Mouse (Mus musculus): ENCODE results near the gene Plcd1.

Gene Plcd1

DNA sequence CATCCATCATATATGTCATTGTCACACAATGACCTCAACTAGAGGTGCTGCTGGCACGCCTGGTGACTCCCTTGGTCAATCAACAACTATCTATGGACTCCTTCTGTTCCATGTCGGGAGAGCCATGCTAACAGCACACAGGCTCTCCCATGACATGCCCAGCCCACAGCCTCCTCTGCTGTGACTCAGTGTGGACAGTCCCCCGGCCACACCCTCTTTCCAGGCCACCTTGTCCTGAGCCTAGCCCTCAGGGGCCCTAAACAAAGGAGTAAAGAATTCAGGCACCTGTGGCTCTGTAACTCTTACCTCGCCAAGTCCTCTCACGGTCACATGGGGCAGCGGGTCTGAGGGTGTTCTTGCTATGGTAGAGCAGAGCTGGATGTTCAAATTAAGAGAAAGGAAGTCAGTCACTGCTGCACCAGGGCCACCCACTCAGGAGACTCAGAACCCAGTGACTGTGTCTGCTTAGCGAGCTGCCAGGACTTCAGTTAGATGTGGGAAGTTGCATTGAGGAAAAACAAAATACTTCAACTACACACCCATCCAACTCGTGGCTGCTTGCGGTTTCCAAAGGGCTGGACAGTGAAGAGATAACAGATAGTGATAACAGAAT lies 39.2 kb downstream of the Plcd1 start:
- no peak for DNase-seq (ENCODE audit: low read depth, low spot score)

DNA sequence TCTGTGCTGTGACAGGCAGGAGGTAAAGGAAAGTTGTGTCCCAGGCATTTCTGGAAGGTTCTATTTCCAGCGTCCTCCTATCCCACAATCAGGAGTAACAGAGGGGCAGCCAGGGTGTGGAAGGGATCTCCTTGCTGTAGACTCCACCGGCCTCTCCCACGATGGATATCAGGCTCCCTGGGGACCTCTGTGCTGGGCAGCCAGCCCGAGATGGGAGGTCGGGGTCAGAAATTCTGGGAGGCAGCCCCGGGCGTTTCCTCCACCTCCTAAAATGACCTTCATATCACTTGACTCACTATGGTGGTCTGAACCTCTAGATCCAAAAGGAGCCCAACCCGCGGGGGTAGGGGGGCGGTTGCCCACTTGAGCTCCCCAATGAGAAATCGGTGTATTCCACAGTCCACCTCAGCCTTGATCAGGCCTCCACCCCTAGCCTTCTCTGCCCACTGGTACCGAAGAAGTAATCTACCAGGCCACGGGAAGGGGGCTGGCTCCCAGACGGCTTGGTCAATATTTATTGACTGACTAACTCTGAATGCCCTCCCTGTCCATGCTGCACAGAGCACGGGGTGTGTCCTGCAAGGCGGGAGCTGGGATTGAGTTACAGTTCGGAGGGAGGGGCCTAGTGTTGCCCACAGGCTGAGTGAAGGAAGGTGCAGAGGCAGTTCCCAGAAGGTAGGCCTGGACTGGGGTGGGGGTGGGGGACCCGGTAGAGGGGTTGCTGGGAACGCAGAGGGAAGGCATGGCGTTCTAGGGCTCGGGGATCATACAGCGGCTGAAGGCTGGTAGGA lies 41.0 kb downstream of the Plcd1 start, which contains the start of gene Vill:
Gene Vill (plus strand): TSS at position 625 of the 791 bp plus-strand sequence.
- DNase-seq (ENCODE audit: low read depth, low spot score): peak; percentile 77

DNA sequence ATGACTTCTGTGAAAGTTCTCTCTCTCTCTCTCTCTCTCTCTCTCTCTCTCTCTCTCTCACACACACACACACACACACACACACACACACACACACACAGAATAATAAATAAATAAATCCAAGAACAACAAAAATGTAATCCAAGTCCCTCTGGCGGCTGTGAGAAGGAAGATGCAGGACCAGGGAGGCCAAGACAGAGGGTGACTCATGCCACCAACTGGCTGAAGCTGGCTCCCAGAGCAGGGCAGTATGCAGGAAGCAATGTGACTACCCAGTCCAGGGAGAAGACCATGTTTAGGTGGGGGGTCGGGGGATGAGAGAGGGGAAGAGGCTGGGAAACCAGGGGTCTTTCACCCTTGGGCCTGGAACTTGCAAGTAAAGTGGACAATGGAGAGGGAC lies 42.1 kb downstream of the Plcd1 start:
- DNase-seq (ENCODE audit: low read depth, low spot score): no peak

- no peak for DNase-seq (ENCODE audit: low read depth, low spot score)
Observed at GRCm38 (mm10) chr9:119048182-119048903, 45.0 kb downstream of the Plcd1 start.

- DNase-seq (ENCODE audit: low read depth, low spot score): no peak
Observed at GRCm38 (mm10) chr9:119040101-119040775, 53.1 kb downstream of the Plcd1 start.

GRCm38 (mm10) chr9:119038574-119038973 lies 54.7 kb downstream of the Plcd1 start:
- no peak for DNase-seq (ENCODE audit: low read depth, low spot score)

DNA sequence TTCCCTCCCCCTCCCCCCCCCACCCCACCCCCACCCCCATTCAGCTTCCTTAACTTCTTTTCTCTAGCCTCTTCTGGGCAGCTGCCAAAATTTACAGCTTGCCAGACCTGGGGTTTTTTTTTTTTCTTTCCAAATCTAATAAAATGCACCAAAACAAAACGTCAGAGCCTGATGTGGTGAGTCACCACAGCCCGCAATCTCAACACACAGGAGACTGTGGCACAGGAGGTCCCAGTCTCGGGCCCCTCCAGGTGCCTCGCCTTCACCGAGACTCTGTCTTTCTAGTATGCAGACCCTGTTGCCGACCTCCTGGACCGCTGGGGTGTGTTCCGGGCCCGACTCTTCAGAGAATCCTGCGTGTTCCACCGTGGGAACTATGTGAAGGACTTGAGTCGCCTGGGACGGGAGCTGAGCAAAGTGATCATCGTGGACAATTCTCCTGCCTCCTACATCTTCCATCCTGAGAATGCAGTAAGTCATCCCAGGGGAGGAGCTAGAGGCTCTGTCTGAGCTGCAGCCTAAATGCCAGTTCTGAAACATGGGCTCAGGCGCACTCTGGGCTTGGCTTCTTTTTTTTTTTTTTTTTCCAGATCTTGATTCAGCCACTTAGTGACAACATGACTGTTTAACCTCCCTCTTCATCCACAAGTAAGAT lies 56.1 kb downstream of the Plcd1 start:
- no peak for DNase-seq (ENCODE audit: low read depth, low spot score)

DNA sequence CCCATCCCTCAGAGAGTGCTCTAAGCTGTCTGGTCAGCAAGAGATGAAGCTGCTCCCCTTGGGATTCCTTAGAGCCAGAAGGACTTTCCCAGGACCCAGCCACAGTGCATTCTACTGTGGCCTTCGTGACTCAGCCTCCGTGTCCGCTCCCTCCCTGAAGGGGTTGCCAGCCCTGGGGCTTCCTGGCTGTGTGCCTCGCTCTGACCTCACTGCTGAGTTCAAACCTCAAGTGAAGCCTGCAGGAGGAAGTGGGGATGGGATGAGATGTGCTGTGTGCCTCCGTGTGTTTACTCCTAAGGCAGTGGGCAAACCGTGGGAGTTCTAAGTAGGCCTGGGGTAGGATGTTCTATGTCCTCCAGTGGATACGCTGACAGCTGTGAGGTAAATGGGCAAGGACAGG lies 57.5 kb downstream of the Plcd1 start:
- no peak for DNase-seq (ENCODE audit: low read depth, low spot score)

GRCm38 (mm10) chr9:119034676-119035665 lies 58.3 kb downstream of the Plcd1 start:
- no peak for DNase-seq (ENCODE audit: low read depth, low spot score)

- no peak for DNase-seq (ENCODE audit: low read depth, low spot score)
Observed at GRCm38 (mm10) chr9:119034069-119034468, 59.2 kb downstream of the Plcd1 start.

DNA sequence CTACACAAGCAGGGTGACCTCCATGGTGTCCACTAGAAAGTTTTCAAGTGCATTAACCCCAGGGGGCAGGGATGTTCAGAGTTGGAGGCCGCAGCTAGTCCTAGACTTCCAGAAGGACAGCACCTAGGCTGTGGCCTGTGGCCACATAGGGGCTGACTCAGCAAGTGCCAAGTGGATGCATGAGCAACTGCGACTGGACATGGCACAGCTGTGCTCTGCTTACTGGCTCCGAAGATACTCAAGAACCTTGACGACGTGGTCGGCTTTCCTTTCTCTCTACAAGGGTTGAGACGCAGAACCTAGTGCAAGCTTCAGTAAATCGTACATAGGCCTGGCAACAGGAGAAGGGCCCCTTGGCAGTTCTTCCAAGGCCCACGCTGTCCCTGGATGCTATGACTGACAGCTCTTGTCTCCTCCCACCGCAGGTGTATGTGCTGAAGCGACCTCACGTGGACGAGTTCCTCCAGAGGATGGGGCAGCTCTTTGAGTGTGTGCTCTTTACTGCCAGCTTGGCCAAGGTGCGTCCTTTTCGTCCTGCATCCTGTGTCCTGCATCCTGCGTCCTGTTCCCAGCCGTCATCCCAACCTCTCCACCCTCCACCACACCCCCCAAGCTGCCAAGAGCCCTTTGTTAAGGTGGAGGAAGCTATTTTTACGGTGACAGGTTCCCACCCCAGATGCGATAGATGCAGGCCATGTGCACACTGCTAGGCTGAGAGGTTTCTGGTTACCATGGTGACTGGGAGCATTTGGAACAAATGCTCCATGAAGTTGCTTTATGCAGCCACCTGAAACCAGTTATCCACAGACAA lies 60.0 kb downstream of the Plcd1 start:
- peak; percentile 50 for DNase-seq (ENCODE audit: low read depth, low spot score)

DNA sequence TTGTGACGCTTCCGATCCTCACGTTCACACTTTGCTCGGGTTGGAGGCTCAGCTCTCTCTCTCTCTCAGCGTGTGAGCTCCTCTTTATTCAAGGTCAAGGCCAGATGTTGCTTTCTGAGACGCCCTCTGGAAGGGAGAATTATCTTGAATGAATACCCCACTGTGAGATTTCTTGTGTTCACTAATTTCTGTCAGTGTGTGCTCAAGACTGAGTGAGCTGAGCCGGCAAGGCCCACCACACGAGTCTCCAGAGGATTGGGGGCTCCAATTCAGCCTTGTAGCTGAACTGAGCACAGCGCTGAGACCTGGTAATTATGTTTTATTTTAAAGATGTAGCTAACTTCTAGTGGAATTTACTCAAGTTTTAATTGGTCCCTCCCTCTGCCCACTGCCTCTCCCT lies 60.8 kb downstream of the Plcd1 start:
- no peak for DNase-seq (ENCODE audit: low read depth, low spot score)

DNA sequence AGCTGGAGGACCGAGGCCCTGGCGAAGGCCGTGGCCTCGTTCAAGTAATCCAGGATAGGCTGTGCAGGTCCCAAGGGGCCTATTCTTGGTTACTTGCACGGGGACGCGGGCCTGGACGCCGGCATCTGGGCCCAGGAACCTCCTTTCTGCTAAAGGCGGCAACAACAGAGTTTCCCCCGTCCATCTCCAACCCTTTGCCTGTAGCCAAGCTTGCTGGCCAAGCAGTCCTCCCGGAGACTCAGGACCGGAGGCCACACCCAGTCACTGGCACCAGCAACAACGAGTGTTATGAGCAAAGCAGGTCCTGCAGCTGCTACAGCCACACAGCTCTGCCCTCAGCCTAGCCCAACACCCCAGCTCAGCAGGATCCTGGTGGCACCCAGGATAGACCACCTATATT lies 61.5 kb downstream of the Plcd1 start:
- no peak for DNase-seq (ENCODE audit: low read depth, low spot score)

- no peak for DNase-seq (ENCODE audit: low read depth, low spot score)
Observed at GRCm38 (mm10) chr9:119031038-119031437, 62.3 kb downstream of the Plcd1 start.

DNA sequence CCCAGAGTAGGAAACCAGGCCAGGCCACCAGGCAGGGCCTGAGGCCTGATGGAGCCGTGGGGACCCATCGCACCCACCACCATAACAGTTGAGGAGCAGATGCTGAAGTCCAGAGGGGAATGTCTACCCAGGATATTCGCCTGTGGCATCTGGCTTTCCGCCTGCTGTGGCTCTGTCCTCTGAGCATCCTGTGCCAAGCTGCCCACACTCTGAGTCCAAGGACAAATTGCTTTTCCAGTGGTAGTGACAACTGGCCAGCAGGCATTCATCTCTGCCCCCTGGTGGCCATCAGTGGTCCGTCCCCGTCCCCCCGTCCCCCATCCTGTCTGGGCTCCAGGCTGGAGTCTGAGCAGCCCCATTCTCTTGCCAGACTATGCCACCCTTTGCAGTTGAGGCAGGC lies 63.7 kb downstream of the Plcd1 start:
- DNase-seq (ENCODE audit: low read depth, low spot score): peak; percentile 49

- no peak for DNase-seq (ENCODE audit: low read depth, low spot score)
Observed at GRCm38 (mm10) chr9:119028226-119029195, 64.8 kb downstream of the Plcd1 start.

GRCm38 (mm10) chr9:119027337-119027736 lies 66.0 kb downstream of the Plcd1 start:
- no peak for DNase-seq (ENCODE audit: low read depth, low spot score)

DNA sequence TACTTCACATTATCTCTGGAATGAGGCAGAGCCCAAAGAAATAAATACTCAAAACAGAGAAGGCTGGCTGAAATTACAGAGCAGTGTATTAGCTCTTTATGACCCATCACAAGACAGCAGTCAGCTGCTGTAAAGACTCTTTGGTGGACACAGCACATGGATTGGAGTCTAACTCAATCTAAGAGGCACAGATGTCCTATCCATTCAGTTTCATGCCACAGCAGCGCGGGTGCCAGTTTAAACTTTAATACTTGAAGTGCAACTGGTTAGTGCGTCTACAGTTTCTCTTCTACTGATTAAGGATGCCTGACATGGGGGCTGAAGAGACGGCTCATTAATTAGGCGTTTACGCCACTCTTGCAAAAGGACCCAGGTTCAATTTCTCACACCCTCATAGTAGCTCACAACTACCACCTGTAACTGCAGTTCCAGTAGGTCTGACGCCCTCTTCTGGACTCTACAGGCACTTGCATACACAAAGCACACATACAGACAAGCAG lies 67.4 kb downstream of the Plcd1 start:
- DNase-seq (ENCODE audit: low read depth, low spot score): no peak

All from mesoderm, embryonic 11.5 days (tissue).